Mouse (Mus musculus) myocyte (in vitro differentiated cells): ENCODE results near the gene Pard6a.

Experiments
- MAX ChIP-seq: IDR thresholded peaks from one replicate; pipeline ENCODE4 v1.6.1; 2011; ENCODE audit warnings: low read depth, mild to moderate bottlenecking, control low read depth
- MYOD1 ChIP-seq, 3 experiments: IDR thresholded peaks; one replicate each; pipeline ENCODE4 v1.6.1; 2011; ENCODE audit warnings: control low read depth in 2 of 3, low read depth in 2 of 3, mild to moderate bottlenecking in 2 of 3, moderate library complexity in 1 of 3; ENCODE audit not compliant: insufficient read length in 2 of 3, control insufficient read depth in 1 of 3
- MYOG ChIP-seq, 3 experiments: IDR thresholded peaks; one replicate each; pipeline ENCODE4 v1.6.1; 2011; ENCODE audit warnings: control low read depth in 2 of 3, low read depth in 2 of 3, mild to moderate bottlenecking in 2 of 3; ENCODE audit not compliant: insufficient read length in 2 of 3, control insufficient read depth in 1 of 3, insufficient read depth in 1 of 3
- POLR2A ChIP-seq: IDR thresholded peaks from one replicate; pipeline ENCODE4 v1.6.1; 2011; ENCODE audit warnings: low read depth, mild to moderate bottlenecking, control low read depth, moderate library complexity; ENCODE audit not compliant: insufficient read length
- TCF12 ChIP-seq: IDR thresholded peaks from one replicate; pipeline ENCODE4 v1.6.1; 2011; ENCODE audit warnings: mild to moderate bottlenecking, control low read depth; ENCODE audit not compliant: poor library complexity, insufficient read depth, severe bottlenecking
- USF1 ChIP-seq: IDR thresholded peaks from one replicate; pipeline ENCODE4 v1.6.1; 2011; ENCODE audit warnings: low read depth, mild to moderate bottlenecking, control low read depth, moderate library complexity

DNA sequence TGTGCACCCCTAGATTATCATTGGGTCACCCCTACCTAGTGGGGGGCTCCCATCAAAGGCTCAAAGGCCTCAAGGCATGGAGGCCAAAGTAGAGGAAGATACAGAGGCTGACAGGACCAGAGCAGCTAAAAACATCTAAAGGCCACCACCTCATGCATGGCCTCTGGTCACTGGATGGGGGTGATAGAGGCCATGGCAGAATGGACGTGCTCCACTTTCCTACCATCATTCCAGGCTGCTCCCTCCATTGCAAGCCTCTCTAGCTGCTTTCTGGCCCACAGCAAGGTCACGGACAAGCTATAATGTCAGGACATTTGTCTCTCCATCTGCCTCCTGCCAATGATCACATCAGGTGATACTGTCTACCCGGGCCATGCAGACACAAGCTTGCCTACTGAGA is 11.3 kb downstream of the Pard6a start:
- TF ChIP-seq MYOD1 (IDR thresholded peaks at IDR 0.05; ENCODE audit: control insufficient read depth in 1 of 3, insufficient read length in 2 of 3, low read depth in 2 of 3) = no peak
- TF ChIP-seq MYOG (IDR thresholded peaks at IDR 0.05; ENCODE audit: control insufficient read depth in 1 of 3, insufficient read depth in 1 of 3, insufficient read length in 2 of 3, low read depth in 2 of 3) = no peak
- TF ChIP-seq USF1 = no peak
- no peak for TF ChIP-seq TCF12
- no peak for TF ChIP-seq POLR2A
- no peak for TF ChIP-seq MAX
